Mouse (Mus musculus): Measurements from ENCODE around the gene Lurap1l.

DNA sequence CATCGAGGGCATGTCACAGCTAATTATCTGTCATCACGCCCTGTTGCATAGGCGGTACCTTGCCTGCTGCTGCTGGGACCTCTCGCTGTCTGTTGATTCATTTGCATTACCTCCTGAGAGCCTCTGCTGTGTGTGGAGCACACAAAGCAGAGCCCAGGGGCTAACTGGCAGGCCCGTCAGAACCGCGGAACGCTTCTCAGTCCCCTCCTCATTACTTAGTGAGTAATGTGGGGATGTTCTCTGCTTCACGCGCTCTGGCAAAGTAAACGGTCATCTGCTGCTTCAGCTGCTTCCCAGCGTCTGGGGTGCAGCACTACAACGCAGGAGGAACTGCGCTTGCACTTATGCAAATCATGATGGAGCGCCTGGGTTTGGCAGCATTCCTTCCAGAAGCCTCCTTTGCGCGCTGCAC lies 45.9 kb upstream of the Lurap1l start:
- TF ChIP-seq CTCF (IDR thresholded peaks at IDR 0.05; ENCODE audit: low read depth), result no peak
- TF ChIP-seq EP300 (IDR thresholded peaks at IDR 0.05; ENCODE audit: low read depth), result no peak
